Mouse (Mus musculus) ES-CJ7 (cell line): ENCODE data around the gene Mical2.

ENCODE experiments used
- DNase-seq: peaks from one replicate; pipeline ENCODE4 v3.0.0; 2011; ENCODE audit warnings: low read depth, low spot score

Gene Mical2

GRCm38 (mm10) chr7:112316239-112316638, 90.6 kb downstream of the Mical2 start:
- no peak for DNase-seq

- no peak for DNase-seq
Observed at GRCm38 (mm10) chr7:112317491-112317890, 91.8 kb downstream of the Mical2 start.

- no peak for DNase-seq
Observed at GRCm38 (mm10) chr7:112318306-112318705, 92.7 kb downstream of the Mical2 start.

GRCm38 (mm10) chr7:112319419-112319818, 93.8 kb downstream of the Mical2 start:
- no peak for DNase-seq

GRCm38 (mm10) chr7:112320052-112320730, 94.5 kb downstream of the Mical2 start:
- no peak for DNase-seq

GRCm38 (mm10) chr7:112321798-112322794, 96.4 kb downstream of the Mical2 start:
- DNase-seq: no peak

GRCm38 (mm10) chr7:112324577-112324976, 98.9 kb downstream of the Mical2 start:
- no peak for DNase-seq

- no peak for DNase-seq
Observed at GRCm38 (mm10) chr7:112326852-112327251, 101.2 kb downstream of the Mical2 start.

- DNase-seq: peak; percentile 21
Observed at GRCm38 (mm10) chr7:112328969-112329368, 103.3 kb downstream of the Mical2 start.

- DNase-seq: no peak
Observed at GRCm38 (mm10) chr7:112329496-112329895, 103.8 kb downstream of the Mical2 start.

- DNase-seq: no peak
Observed at GRCm38 (mm10) chr7:112330935-112331334, 105.3 kb downstream of the Mical2 start.

- DNase-seq: no peak
Observed at GRCm38 (mm10) chr7:112331804-112332203, 106.1 kb downstream of the Mical2 start.

GRCm38 (mm10) chr7:112332426-112332825, 106.8 kb downstream of the Mical2 start:
- no peak for DNase-seq

GRCm38 (mm10) chr7:112333404-112333803, 107.7 kb downstream of the Mical2 start:
- no peak for DNase-seq

GRCm38 (mm10) chr7:112336213-112336631, 110.6 kb downstream of the Mical2 start:
- DNase-seq: no peak

- DNase-seq: no peak
Observed at GRCm38 (mm10) chr7:112336769-112337168, 111.1 kb downstream of the Mical2 start.

GRCm38 (mm10) chr7:112337736-112338135, 112.1 kb downstream of the Mical2 start:
- no peak for DNase-seq

GRCm38 (mm10) chr7:112341052-112341451, 115.4 kb downstream of the Mical2 start:
- no peak for DNase-seq

GRCm38 (mm10) chr7:112345687-112346086, 120.0 kb downstream of the Mical2 start:
- no peak for DNase-seq

GRCm38 (mm10) chr7:112351541-112351940, 125.9 kb downstream of the Mical2 start:
- no peak for DNase-seq

GRCm38 (mm10) chr7:112352005-112352404, 126.3 kb downstream of the Mical2 start:
- no peak for DNase-seq

GRCm38 (mm10) chr7:112353011-112353410, 127.4 kb downstream of the Mical2 start:
- DNase-seq: no peak

GRCm38 (mm10) chr7:112353939-112354338, 128.3 kb downstream of the Mical2 start:
- DNase-seq: no peak
